Mouse (Mus musculus): ENCODE data around the gene Lpp. TPM values are rescaled to one million over a fixed set of nuclear protein-coding genes. Genes with fewer than 3 reads are reported as not detected.
A peak's percentile ranks its signal among the peaks of the same experiment; 100 is the strongest.

The Lpp gene
- polyA plus RNA-seq, 1 experiment from 2014 or later, result 12.2 TPM

GRCm38 (mm10) chr16:24910321-24910720 lies 517.0 kb downstream of the Lpp start:
- no peak overlapping the region for H3K4me2 ChIP-seq (ENCODE audit: low read length)
- H3K9ac ChIP-seq (replicated peaks; ENCODE audit: low read depth, low read length), result no peak overlapping the region
- no peaks in the 10 kb centered on the region for H3K27me3 ChIP-seq (replicated peaks; ENCODE audit: control insufficient read depth, insufficient read depth, low read length)
- no peaks in the 10 kb centered on the region for H3K9me3 ChIP-seq (ENCODE audit: control insufficient read depth, low read length)
- H3K27ac ChIP-seq (ENCODE audit: low read length), result no peak overlapping the region
- H3K4me1 ChIP-seq (replicated peaks; ENCODE audit: control insufficient read depth, insufficient read depth, low read length), result peaks cover 21% of the 10 kb centered on the region
- no peak for ATAC-seq
- no peak overlapping the region for H3K4me3 ChIP-seq (replicated peaks; ENCODE audit: low read length)
- WGBS, result 85% methylated on average over 6 of the region's 6 CpGs
- H3K36me3 ChIP-seq (ENCODE audit: control insufficient read depth, insufficient read depth), result no peaks in the 10 kb centered on the region

GRCm38 (mm10) chr16:24910834-24911233 lies 517.5 kb downstream of the Lpp start:
- H3K4me2 ChIP-seq (ENCODE audit: low read length), result no peak overlapping the region
- no peak for ATAC-seq

DNA sequence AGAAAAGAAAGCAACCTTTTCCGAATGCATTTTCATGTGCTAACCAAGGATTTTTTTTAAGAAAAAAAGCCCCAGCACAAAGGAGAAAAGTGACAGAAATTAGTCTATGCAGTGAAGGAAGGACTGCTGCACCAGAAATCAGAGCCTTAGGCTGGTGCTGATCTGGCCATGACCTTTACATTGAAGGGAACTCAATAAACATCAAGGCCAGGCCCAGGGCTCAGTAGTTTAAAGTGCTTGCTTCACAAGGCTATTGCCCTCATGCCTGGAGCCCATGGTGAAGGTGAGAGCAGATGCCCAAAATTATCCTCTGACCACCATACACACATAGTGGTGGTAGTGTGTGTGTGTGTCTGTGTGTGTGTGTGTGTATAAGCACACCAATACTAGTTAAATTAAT lies 519.1 kb downstream of the Lpp start:
- no peak overlapping the region for H3K9ac ChIP-seq (replicated peaks; ENCODE audit: low read depth, low read length)
- peaks cover 21% of the 10 kb centered on the region for H3K4me1 ChIP-seq (replicated peaks; ENCODE audit: control insufficient read depth, insufficient read depth, low read length)
- no peaks in the 10 kb centered on the region for H3K36me3 ChIP-seq (ENCODE audit: control insufficient read depth, insufficient read depth)
- H3K4me3 ChIP-seq (replicated peaks; ENCODE audit: low read length), result no peak overlapping the region
- WGBS, result 76% methylated on average over 1 of the region's 1 CpGs
- no peak overlapping the region for H3K4me2 ChIP-seq (ENCODE audit: low read length)
- no peak overlapping the region for H3K27ac ChIP-seq (ENCODE audit: low read length)
- no peak for ATAC-seq
- no peaks in the 10 kb centered on the region for H3K27me3 ChIP-seq (replicated peaks; ENCODE audit: control insufficient read depth, insufficient read depth, low read length)
- H3K9me3 ChIP-seq (ENCODE audit: control insufficient read depth, low read length), result no peaks in the 10 kb centered on the region

More at GRCm38 (mm10) chr16:24910834-24911233, 517.5 kb downstream of the Lpp start:
- no peaks in the 10 kb centered on the region for H3K36me3 ChIP-seq (ENCODE audit: control insufficient read depth, insufficient read depth)
- H3K4me3 ChIP-seq (replicated peaks; ENCODE audit: low read length), result no peak overlapping the region
- no peaks in the 10 kb centered on the region for H3K9me3 ChIP-seq (ENCODE audit: control insufficient read depth, low read length)
- H3K9ac ChIP-seq (replicated peaks; ENCODE audit: low read depth, low read length), result no peak overlapping the region
- no peak overlapping the region for H3K27ac ChIP-seq (ENCODE audit: low read length)
- no peaks in the 10 kb centered on the region for H3K27me3 ChIP-seq (replicated peaks; ENCODE audit: control insufficient read depth, insufficient read depth, low read length)
- WGBS, result 34% methylated on average over 3 of the region's 3 CpGs
- H3K4me1 ChIP-seq (replicated peaks; ENCODE audit: control insufficient read depth, insufficient read depth, low read length), result peaks cover 21% of the 10 kb centered on the region

- Histone ChIP-seq H3K27me3 (replicated peaks; ENCODE audit: control insufficient read depth, insufficient read depth, low read length) (no peaks in the 10 kb centered on the region), H3K27ac (ENCODE audit: low read length) (no peak overlapping the region), H3K4me3 (replicated peaks; ENCODE audit: low read length) (no peak overlapping the region), H3K36me3 (ENCODE audit: control insufficient read depth, insufficient read depth) (no peaks in the 10 kb centered on the region), H3K4me1 (replicated peaks; ENCODE audit: control insufficient read depth, insufficient read depth, low read length) (peaks cover 21% of the 10 kb centered on the region), H3K9ac (replicated peaks; ENCODE audit: low read depth, low read length) (no peak overlapping the region), H3K4me2 (ENCODE audit: low read length) (no peak overlapping the region), H3K9me3 (ENCODE audit: control insufficient read depth, low read length) (no peaks in the 10 kb centered on the region)
- no peak for ATAC-seq
- WGBS, result 87% methylated on average over 3 of the region's 3 CpGs
Measured at GRCm38 (mm10) chr16:24913021-24913420, 519.7 kb downstream of the Lpp start.

DNA sequence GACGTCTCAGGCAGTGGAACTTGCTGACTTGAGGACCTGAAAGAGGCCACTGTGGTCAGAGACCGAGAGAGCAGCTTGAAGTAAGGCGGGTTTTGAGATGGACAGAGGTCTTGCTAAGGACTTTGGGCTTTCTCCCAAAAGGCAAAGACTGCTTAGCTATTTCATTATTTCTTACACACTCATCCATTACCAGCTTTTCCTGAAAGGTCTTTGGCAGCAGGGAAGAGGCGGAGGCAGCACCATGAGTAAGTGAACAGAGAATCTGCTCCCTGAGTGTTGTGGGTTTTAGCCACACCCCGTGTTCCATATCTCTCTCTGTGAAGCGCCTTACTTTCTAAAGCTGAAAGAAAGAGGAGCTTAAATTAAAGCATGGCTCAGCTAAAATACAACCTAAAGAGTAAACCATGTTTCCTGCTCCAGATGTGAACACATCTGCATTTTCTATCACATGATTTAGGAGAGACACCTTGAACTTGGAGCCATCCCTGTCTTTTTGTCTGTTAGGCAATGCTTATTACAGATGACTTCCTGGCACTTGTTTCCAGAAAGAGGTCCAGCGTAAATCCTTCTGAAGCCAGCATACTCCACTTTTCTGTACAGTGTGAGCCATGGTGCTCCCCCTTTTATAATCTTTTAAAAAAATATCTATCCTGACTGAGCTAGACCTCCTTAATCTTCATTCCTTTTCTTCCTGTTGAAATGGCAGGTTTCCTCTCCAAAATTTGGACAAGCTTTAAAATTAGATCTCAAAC lies 520.5 kb downstream of the Lpp start:
- H3K4me1 ChIP-seq (replicated peaks; ENCODE audit: control insufficient read depth, insufficient read depth, low read length), result peaks cover 15% of the 10 kb centered on the region
- H3K9me3 ChIP-seq (ENCODE audit: control insufficient read depth, low read length), result no peaks in the 10 kb centered on the region
- H3K27ac ChIP-seq (ENCODE audit: low read length), result peak overlapping the region; percentile 38
- no peaks in the 10 kb centered on the region for H3K36me3 ChIP-seq (ENCODE audit: control insufficient read depth, insufficient read depth)
- no peak overlapping the region for H3K4me3 ChIP-seq (replicated peaks; ENCODE audit: low read length)
- 76% methylated on average over 7 of the region's 7 CpGs for WGBS
- no peak overlapping the region for H3K4me2 ChIP-seq (ENCODE audit: low read length)
- no peak overlapping the region for H3K9ac ChIP-seq (replicated peaks; ENCODE audit: low read depth, low read length)
- H3K27me3 ChIP-seq (replicated peaks; ENCODE audit: control insufficient read depth, insufficient read depth, low read length), result no peaks in the 10 kb centered on the region
- no peak for ATAC-seq

DNA sequence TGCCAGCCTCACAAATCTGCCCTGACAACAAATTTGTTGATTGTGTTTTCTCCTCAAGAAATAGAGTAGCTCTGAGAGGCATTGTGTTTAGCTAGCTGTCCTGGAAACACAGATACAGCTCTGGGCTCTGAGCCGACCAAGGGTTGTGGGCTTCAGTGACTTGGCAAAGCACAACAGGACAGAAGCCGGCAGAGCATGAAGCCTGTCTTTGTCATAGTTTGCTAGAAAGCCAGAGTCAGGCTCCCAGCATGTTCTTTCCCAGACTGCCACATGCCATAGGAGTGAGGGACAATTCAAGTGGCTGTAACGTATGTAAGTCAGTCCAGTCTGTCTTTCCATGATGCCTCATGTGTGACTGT lies 521.1 kb downstream of the Lpp start:
- H3K36me3 ChIP-seq (ENCODE audit: control insufficient read depth, insufficient read depth), result no peaks in the 10 kb centered on the region
- WGBS, result 34% methylated on average over 3 of the region's 3 CpGs
- peak overlapping the region; percentile 38 for H3K27ac ChIP-seq (ENCODE audit: low read length)

DNA sequence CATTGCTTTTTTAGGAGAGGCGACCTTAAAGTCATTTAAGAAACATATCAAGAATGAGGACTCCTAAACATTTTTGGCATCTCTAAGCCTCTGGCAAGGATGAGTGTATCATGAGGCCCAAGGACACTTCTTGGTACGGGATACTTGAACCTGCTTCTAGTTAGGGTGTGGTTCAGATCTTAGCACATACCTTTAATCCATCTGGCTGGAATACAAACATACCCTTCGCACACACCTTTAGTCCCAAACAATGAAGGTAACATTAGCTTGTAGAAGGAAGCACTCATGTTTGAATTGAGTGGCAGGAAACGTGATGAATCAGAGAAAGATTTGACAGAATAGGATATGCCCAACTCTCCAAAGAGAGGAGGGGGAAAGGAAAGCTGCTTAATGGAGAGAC lies 522.2 kb downstream of the Lpp start:
- Histone ChIP-seq H3K9ac (replicated peaks; ENCODE audit: low read depth, low read length) (no peak overlapping the region), H3K9me3 (ENCODE audit: control insufficient read depth, low read length) (no peaks in the 10 kb centered on the region), H3K27ac (ENCODE audit: low read length) (no peak overlapping the region), H3K4me1 (replicated peaks; ENCODE audit: control insufficient read depth, insufficient read depth, low read length) (peaks cover 15% of the 10 kb centered on the region), H3K4me3 (replicated peaks; ENCODE audit: low read length) (no peak overlapping the region), H3K36me3 (ENCODE audit: control insufficient read depth, insufficient read depth) (no peaks in the 10 kb centered on the region), H3K27me3 (replicated peaks; ENCODE audit: control insufficient read depth, insufficient read depth, low read length) (no peaks in the 10 kb centered on the region), H3K4me2 (ENCODE audit: low read length) (no peak overlapping the region)
- ATAC-seq, result no peak
- 92% methylated on average over 4 of the region's 4 CpGs for WGBS

More for the DNA sequence above, 521.1 kb downstream of the Lpp start:
- no peaks in the 10 kb centered on the region for H3K27me3 ChIP-seq (replicated peaks; ENCODE audit: control insufficient read depth, insufficient read depth, low read length)
- H3K4me3 ChIP-seq (replicated peaks; ENCODE audit: low read length), result no peak overlapping the region
- H3K9ac ChIP-seq (replicated peaks; ENCODE audit: low read depth, low read length), result no peak overlapping the region
- H3K4me2 ChIP-seq (ENCODE audit: low read length), result no peak overlapping the region
- peak; percentile 86 for ATAC-seq
- no peaks in the 10 kb centered on the region for H3K9me3 ChIP-seq (ENCODE audit: control insufficient read depth, low read length)
- peaks cover 12% of the 10 kb centered on the region for H3K4me1 ChIP-seq (replicated peaks; ENCODE audit: control insufficient read depth, insufficient read depth, low read length)

DNA sequence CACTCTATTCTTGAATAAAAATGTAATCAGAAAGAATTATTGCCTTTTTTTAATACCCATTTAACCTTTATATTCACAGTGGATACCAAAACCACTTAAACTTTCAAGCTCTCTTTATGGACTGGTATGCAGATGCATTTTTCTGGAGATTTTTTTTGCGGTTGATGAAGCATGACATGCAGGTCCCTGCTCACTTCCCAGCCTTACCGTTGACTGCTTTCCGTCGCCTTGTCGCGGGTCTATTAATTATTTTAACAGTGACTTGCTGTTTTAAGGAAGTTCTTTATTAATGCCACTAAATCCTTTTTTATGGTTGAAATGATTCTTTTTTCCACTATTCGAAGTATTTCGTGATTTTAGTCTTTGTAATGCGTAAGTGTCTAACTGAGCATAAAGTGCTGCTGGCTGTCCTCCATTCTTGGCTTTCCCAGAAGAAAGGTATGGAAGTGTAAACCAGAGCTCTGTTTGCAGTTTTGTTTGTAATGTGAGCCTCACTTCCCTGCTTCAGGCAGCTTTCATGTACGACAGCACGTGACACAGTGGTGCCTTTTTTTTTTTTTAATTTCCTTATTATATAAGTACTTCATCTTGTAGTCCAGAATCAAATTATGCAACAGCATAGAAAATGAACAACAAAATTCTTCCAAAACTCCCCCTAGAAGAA lies 526.2 kb downstream of the Lpp start:
- H3K27me3 ChIP-seq (replicated peaks; ENCODE audit: control insufficient read depth, insufficient read depth, low read length), result no peaks in the 10 kb centered on the region
- peak; percentile 31; the same call in 1 of the 2 replicates for ATAC-seq
- H3K36me3 ChIP-seq (ENCODE audit: control insufficient read depth, insufficient read depth), result no peaks in the 10 kb centered on the region
- 10% methylated on average over 11 of the region's 11 CpGs for WGBS
- no peak overlapping the region for H3K9ac ChIP-seq (replicated peaks; ENCODE audit: low read depth, low read length)
- peaks cover 5% of the 10 kb centered on the region for H3K4me1 ChIP-seq (replicated peaks; ENCODE audit: control insufficient read depth, insufficient read depth, low read length)
- no peak overlapping the region for H3K27ac ChIP-seq (ENCODE audit: low read length)
- no peaks in the 10 kb centered on the region for H3K9me3 ChIP-seq (ENCODE audit: control insufficient read depth, low read length)
- no peak overlapping the region for H3K4me3 ChIP-seq (replicated peaks; ENCODE audit: low read length)
- peak overlapping the region; percentile 23 for H3K4me2 ChIP-seq (ENCODE audit: low read length)

DNA sequence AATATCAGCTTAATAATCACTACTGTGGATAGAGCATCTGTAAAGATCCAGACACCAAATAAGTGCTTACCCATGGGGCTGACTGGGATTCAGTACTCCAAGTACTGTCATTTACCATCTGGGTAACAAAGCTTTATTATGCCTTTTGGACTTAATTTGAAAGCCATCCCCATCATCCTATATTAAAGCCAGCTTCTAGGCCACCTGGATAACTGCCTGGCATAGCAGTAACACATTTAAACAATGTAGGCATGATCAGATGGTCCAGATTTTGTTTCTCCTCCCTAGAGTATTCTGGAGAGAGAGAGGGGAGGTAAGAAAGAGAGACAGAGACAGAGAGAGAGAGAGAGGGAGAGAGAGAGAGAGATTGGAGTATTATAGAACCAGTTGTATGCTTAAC lies 536.8 kb downstream of the Lpp start:
- H3K27ac ChIP-seq (ENCODE audit: low read length), result no peak overlapping the region
- H3K27me3 ChIP-seq (replicated peaks; ENCODE audit: control insufficient read depth, insufficient read depth, low read length), result no peaks in the 10 kb centered on the region
- ATAC-seq, result no peak
- H3K36me3 ChIP-seq (ENCODE audit: control insufficient read depth, insufficient read depth), result no peaks in the 10 kb centered on the region
- no peak overlapping the region for H3K4me2 ChIP-seq (ENCODE audit: low read length)
- no peaks in the 10 kb centered on the region for H3K9me3 ChIP-seq (ENCODE audit: control insufficient read depth, low read length)
- H3K4me3 ChIP-seq (replicated peaks; ENCODE audit: low read length), result no peak overlapping the region
- 0 out of 2 replicates have a peak, but pooled peaks cover 2% of the 10 kb centered on the region for H3K4me1 ChIP-seq (replicated peaks; ENCODE audit: control insufficient read depth, insufficient read depth, low read length)
- no peak overlapping the region for H3K9ac ChIP-seq (replicated peaks; ENCODE audit: low read depth, low read length)
